Mouse (Mus musculus) limb, embryonic 15.5 days (tissue): Measurements from ENCODE around the gene Gm3500. TPM values are rescaled to one million over a fixed set of nuclear protein-coding genes. Genes with fewer than 3 reads are reported as not detected.
"Not testable (repeated sequence)": the region's sequence is repeated elsewhere in the genome, so short reads cannot be mapped to it uniquely, and the experiment has no call there.

Experiments used
- ATAC-seq: fragments of 200-750 bp; cut with Nextera tagmentation; 2 replicates; pipeline ENCODE4 v1.8.0; 2017; ENCODE audit warnings: low read depth, moderate TSS enrichment; ENCODE audit not compliant: insufficient number of reproducible peaks, low FRiP score, low TSS enrichment
- H3K27ac ChIP-seq: fragments of 300-500 bp; sonication (generic); 2 replicates; pipeline ENCODE4 v1.5.1; 2015; ENCODE audit warnings: moderate library complexity, mild to moderate bottlenecking, inconsistent platforms
- H3K27me3 ChIP-seq: fragments of 300-500 bp; sonication (generic); 2 replicates; pipeline ENCODE4 v1.6.1; 2015; ENCODE audit warnings: inconsistent platforms
- H3K36me3 ChIP-seq: fragments of 300-500 bp; sonication (generic); 2 replicates; pipeline ENCODE4 v1.6.1; 2015; ENCODE audit warnings: inconsistent platforms
- H3K4me1 ChIP-seq: fragments of 300-500 bp; sonication (generic); 2 replicates; pipeline ENCODE4 v1.6.1; 2015; ENCODE audit warnings: inconsistent platforms
- H3K4me2 ChIP-seq: fragments of 300-500 bp; sonication (generic); 2 replicates; pipeline ENCODE4 v1.6.1; 2015; ENCODE audit warnings: mild to moderate bottlenecking, inconsistent platforms
- H3K4me3 ChIP-seq: fragments of 300-500 bp; sonication (generic); 2 replicates; pipeline ENCODE4 v1.5.1; 2015; ENCODE audit warnings: mild to moderate bottlenecking, inconsistent platforms
- H3K9ac ChIP-seq: fragments of 300-500 bp; sonication (generic); 2 replicates; pipeline ENCODE4 v1.6.1; 2015; ENCODE audit warnings: inconsistent platforms
- H3K9me3 ChIP-seq: fragments of 300-500 bp; sonication (generic); 2 replicates; pipeline ENCODE4 v1.6.1; 2016; ENCODE audit warnings: inconsistent platforms
- whole genome bisulfite sequencing: fragments of 180-500 bp; shearing (Covaris S2); methylation state at CpG from one replicate; pipeline ENCODE4 v1.1.7; 2015; 5-methylcytosine and 5-hydroxymethylcytosine counted together
- polyA plus RNA-seq: library from polyadenylated mRNA; unstranded; fragments of >200 nt; fragmentation: Nextera tagmentation; extraction: Ambion mirVana; gene quantifications from 2 replicates; pipeline ENCODE4 v1.2.1, GENCODE M21; 2015

Gene Gm3500
- polyA plus RNA-seq = not detected in 2 replicates

- H3K36me3 ChIP-seq, H3K4me3 ChIP-seq, H3K9me3 ChIP-seq, H3K4me1 ChIP-seq, H3K27ac ChIP-seq, H3K4me2 ChIP-seq, ATAC-seq, H3K27me3 ChIP-seq, H3K9ac ChIP-seq: not testable (repeated sequence)
- WGBS = no CpG with 5 or more reads among the region's 37 CpGs
Measured at GRCm38 (mm10) chr14:5388949-5389348, at the start of gene Gm3500. Gm3500 (minus strand) TSS chr14:5389049.

- H3K4me1 ChIP-seq, H3K9ac ChIP-seq, ATAC-seq, H3K4me3 ChIP-seq, H3K27me3 ChIP-seq, H3K27ac ChIP-seq, H3K36me3 ChIP-seq, H3K9me3 ChIP-seq, H3K4me2 ChIP-seq: not testable (repeated sequence)
- no CpG with 5 or more reads among the region's 2 CpGs for WGBS
Measured at GRCm38 (mm10) chr14:5334828-5335227, 54.0 kb downstream of the Gm3500 start, which contains the start of gene Gm3542. Gm3542 (minus strand) TSS chr14:5334928.

Other genes with a start within 250 kb of the Gm3500 start
- gene Gm3317, start 224.5 kb downstream of the Gm3500 start, polyA plus RNA-seq = not detected in 2 replicates
- gene Gm8271, start 203.3 kb downstream of the Gm3500 start, polyA plus RNA-seq = not detected in 2 replicates
- gene Gm3526, start 128.5 kb downstream of the Gm3500 start, polyA plus RNA-seq = not detected in 2 replicates
- gene Gm3542, start 54.1 kb downstream of the Gm3500 start, polyA plus RNA-seq = not detected in 2 replicates
- 0.42 and 0.47 TPM in 2 replicates for gene Gm3194, start 66.4 kb upstream of the Gm3500 start, polyA plus RNA-seq
- gene Gm8246, start 88.8 kb upstream of the Gm3500 start, polyA plus RNA-seq = not detected in 2 replicates
- gene Gm3187, start 95.2 kb upstream of the Gm3500 start, polyA plus RNA-seq = not detected in 2 replicates
- gene Gm3488, start 112.6 kb upstream of the Gm3500 start, polyA plus RNA-seq = 0.49 and 0.60 TPM in 2 replicates
- not detected in 2 replicates for gene Gm3532, start 149.4 kb upstream of the Gm3500 start, polyA plus RNA-seq
- not detected in 2 replicates for gene Gm8265, start 244.0 kb upstream of the Gm3500 start, polyA plus RNA-seq